Mouse (Mus musculus): ENCODE measurements around the gene Gm13278.
"Not testable (repeated sequence)": the region's sequence is repeated elsewhere in the genome, so short reads cannot be mapped to it uniquely, and the experiment has no call there.

DNA sequence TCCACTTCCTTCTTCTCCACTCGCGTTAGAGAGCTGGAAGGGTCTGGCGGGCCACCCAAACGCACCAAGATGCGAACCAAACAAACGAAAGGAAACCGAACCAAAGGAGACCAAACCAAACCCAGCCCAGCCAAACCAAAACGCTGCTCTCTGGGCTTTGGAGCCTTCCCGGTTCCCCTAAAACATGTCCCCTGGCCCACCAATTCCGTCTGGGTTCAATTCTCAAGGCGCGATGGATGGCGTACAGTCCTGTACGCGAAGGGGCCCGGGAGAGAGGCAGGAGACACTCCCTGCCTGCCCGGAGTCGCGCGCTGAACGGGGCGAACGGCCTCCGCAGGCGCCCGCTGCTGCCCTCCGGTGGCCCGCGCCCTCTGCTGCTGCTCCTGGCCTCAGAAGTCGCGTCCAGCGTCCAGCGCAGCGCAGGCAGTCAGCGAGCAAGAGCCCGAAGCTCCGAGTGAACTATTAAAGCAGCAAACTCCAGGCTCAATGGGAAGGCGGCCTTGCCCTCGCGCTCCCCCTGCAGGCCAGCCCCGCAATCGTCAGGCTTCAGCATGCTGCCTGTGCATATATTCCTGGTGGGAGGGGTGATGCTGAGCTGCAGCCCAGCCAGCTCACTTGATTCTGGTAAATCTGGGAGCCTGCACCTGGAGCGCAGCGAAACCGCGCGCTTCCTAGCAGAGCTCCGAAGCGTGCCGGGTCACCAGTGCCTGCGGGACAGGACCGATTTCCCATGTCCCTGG is 2.8 kb downstream of the Gm13278 start, which contains the start of gene Gm13275:
- TF ChIP-seq POLR2A, CTCF (IDR thresholded peaks at IDR 0.05; ENCODE audit: insufficient read depth, low read depth, low read length): not testable (repeated sequence)
